Mouse (Mus musculus): ENCODE measurements around the gene Cops7b. TPM values are rescaled to one million over a fixed set of nuclear protein-coding genes. Genes with fewer than 3 reads are reported as not detected.
A peak's percentile ranks its signal among the peaks of the same experiment; 100 is the strongest.

Gene Cops7b
- polyA plus RNA-seq, 1 experiment from 2014 or later: 23.1 TPM

DNA sequence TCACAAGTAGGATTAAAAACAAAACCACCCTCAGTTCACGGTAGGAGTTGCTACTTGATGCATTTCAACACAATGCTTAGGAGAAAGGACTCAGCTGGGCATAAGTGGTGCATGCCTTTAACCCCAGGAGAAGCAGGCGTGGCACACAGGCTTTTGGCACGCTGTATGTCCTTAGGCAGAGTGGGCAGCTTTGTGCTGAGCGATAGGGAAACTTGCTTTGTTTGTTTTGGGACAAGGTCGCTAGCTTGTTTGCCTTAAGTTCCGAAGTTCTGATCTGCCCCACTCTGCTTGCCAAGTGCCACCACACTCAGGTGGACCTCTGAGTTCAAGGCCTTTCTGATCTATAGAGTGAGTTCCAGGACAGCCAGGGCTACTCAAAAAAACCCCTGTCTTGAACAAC is 12.6 kb downstream of the Cops7b start:
- H3K27me3 ChIP-seq: no peaks in the 10 kb centered on the region
- no peak for TF ChIP-seq CTCF (IDR thresholded peaks at IDR 0.05)
- ChIA-PET CTCF (no interaction called here), POLR2A (no interaction called here)
- DNase-seq (ENCODE audit: low read depth, low spot score): no peak
- in situ Hi-C loops (cut with MboI; ENCODE audit: low pct_unique_long_range_greater_than_20kb): no loop called here
- no peak for ATAC-seq

DNA sequence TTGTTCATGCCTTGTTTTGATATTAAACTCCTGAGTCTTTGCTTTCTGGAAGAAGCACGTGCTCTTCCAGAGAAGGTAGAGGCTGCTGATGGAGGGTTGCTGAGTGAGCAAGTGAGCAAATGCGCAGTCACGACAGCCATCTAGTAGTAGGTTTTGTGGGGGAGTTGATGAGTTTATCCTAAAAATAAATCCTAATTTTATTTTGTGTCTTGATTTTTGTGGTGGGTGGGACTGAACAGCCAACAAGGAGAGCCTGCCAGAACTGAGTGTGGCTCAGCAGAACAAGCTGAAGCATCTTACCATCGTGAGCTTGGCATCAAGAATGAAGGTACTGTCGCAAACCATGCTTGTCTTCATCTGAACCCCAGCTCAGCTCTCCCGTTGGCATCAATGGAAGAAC is 13.8 kb downstream of the Cops7b start:
- no peaks in the 10 kb centered on the region for H3K27me3 ChIP-seq
- ChIA-PET CTCF (no interaction called here), POLR2A (no interaction called here)
- ATAC-seq (no peak), DNase-seq (ENCODE audit: low read depth, low spot score) (no peak)
- in situ Hi-C loops (cut with MboI; ENCODE audit: low pct_unique_long_range_greater_than_20kb): no loop called here
- no peak for TF ChIP-seq CTCF (IDR thresholded peaks at IDR 0.05)

DNA sequence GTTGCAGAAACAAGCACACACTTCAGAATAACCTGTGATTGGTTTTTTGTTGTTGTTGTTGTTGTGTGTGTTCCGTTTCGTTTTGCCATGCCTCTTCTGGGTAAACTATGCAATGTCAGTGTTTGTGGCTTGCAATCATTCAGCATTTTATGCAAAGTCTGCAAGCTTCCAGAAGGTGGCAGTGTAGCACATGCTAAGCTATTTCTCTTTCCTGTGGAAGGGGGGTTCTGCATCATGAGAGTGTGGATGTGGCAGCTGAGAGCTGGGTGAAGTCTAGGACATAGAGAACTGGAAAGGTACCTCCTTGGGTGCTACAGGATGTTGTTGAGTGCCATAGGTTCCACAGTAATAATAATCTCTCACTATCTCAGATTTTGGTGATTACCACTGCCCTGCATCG is 15.8 kb downstream of the Cops7b start:
- ChIA-PET POLR2A (no interaction called here), CTCF (interaction anchor here (0.9 to 1.9 kb wide), 5 partner anchors 13 to 443 kb away, joined by 3 to 8 read pairs (median 4); no protein-coding TSS in a partner anchor)
- in situ Hi-C loops (cut with MboI; ENCODE audit: low pct_unique_long_range_greater_than_20kb): no loop called here
- ATAC-seq (no peak), DNase-seq (ENCODE audit: low read depth, low spot score) (no peak)
- TF ChIP-seq CTCF (IDR thresholded peaks at IDR 0.05): peak; percentile 75
- H3K27me3 ChIP-seq: no peaks in the 10 kb centered on the region

DNA sequence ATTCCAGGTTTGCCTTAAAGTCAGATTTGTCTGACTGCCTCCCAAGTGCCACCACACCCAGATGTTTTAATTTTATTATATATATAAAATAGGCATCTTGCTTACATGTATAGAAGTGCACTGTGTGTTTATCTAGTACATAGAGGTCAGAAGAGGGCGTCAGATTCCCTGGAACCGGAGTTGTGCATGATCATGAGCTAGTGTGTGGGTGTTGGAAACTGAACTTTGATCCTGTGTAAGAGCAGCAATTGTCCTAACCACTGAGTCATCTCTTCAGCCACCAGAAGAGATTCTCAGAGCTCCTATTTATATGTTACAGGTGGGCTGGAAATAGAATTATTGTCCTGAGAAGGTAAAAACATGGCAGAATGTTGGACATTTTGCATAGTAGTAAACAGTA is 17.4 kb downstream of the Cops7b start:
- ChIA-PET CTCF (no interaction called here), POLR2A (no interaction called here)
- ATAC-seq (no peak), DNase-seq (ENCODE audit: low read depth, low spot score) (no peak)
- no peaks in the 10 kb centered on the region for H3K27me3 ChIP-seq
- no peak for TF ChIP-seq CTCF (IDR thresholded peaks at IDR 0.05)
- in situ Hi-C loops (cut with MboI; ENCODE audit: low pct_unique_long_range_greater_than_20kb): no loop called here

DNA sequence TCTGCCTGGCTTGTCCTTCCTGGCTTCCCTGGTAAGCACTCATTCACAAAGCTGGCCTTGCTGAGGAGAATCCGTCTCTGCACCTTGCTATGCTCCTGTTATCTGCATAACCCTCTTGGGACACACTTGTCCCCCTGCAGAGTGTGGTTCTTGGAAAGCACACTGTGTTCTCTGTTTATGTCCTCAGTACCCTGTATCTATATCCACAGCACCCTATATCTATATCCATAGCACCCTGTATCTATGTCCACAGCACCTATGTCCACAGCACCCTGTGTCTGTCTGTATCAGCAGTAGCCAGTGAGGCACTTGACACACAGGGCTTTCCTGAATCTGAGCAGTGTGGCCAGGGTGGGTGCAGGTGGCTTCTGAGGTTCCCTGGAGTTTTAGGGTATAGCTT is 28.2 kb downstream of the Cops7b start:
- no peak for TF ChIP-seq CTCF (IDR thresholded peaks at IDR 0.05)
- ATAC-seq (no peak), DNase-seq (ENCODE audit: low read depth, low spot score) (no peak)
- no peaks in the 10 kb centered on the region for H3K27me3 ChIP-seq
- in situ Hi-C loops (cut with MboI; ENCODE audit: low pct_unique_long_range_greater_than_20kb): loop anchor here (10.0 kb wide), 1 partner anchor 574 kb away; the partner anchor contains the start of gene Prss56
- ChIA-PET CTCF (no interaction called here), POLR2A (no interaction called here)

DNA sequence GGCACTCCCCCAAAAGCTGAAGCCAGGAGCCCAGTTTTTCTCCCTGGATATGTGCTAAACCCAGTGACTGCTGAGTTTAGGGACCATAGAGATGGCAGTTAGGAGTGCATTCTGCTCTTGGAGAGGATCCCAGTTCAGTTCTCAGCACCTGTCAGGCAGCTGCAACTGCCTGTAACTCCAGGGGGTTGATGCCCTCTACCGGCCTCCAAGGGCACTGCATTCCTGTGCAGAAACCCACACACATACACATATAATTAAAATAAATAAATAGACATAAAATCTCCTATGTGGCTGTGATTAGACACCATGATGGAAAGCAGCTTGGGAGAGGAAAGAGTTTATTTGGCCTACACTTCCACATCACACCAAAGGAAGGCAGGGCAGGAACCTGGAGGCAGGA is 29.4 kb downstream of the Cops7b start:
- no peaks in the 10 kb centered on the region for H3K27me3 ChIP-seq
- DNase-seq (ENCODE audit: low read depth, low spot score) (no peak), ATAC-seq (no peak)
- in situ Hi-C loops (cut with MboI; ENCODE audit: low pct_unique_long_range_greater_than_20kb): loop anchor here (10.0 kb wide), 1 partner anchor 573 kb away; the partner anchor contains the start of gene Prss56
- CTCF ChIA-PET: interaction anchor here (1.3 kb wide), 1 partner anchor 14 kb away, joined by 4 read pairs; no protein-coding TSS in a partner anchor
- POLR2A ChIA-PET: no interaction called here
- no peak for TF ChIP-seq CTCF (IDR thresholded peaks at IDR 0.05)

DNA sequence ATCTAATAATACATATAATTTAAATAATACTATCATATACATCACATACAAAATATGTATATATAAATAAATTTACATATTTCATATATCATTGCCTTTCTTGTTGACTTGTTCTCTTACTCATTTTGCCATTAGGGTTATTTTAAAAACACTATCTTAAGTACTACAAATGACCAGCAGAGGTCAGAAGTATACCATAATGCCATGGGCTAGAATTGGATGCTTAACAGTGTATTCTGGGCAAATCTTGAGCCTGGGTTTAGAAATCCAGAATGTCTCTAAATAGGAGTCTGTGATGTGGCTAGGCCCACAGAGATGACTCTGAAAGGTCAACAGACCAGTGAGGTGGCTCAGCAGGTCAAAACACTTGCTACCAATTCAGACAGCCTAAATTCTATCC is 31.6 kb downstream of the Cops7b start:
- CTCF ChIA-PET: no interaction called here
- POLR2A ChIA-PET: no interaction called here
- ATAC-seq: no peak
- in situ Hi-C loops (cut with MboI; ENCODE audit: low pct_unique_long_range_greater_than_20kb): loop anchor here (10.0 kb wide), 1 partner anchor 571 kb away; the partner anchor contains the start of gene Prss56
- no peaks in the 10 kb centered on the region for H3K27me3 ChIP-seq
- peak; percentile 53 for TF ChIP-seq CTCF (IDR thresholded peaks at IDR 0.05)
- no peak for DNase-seq (ENCODE audit: low read depth, low spot score)

DNA sequence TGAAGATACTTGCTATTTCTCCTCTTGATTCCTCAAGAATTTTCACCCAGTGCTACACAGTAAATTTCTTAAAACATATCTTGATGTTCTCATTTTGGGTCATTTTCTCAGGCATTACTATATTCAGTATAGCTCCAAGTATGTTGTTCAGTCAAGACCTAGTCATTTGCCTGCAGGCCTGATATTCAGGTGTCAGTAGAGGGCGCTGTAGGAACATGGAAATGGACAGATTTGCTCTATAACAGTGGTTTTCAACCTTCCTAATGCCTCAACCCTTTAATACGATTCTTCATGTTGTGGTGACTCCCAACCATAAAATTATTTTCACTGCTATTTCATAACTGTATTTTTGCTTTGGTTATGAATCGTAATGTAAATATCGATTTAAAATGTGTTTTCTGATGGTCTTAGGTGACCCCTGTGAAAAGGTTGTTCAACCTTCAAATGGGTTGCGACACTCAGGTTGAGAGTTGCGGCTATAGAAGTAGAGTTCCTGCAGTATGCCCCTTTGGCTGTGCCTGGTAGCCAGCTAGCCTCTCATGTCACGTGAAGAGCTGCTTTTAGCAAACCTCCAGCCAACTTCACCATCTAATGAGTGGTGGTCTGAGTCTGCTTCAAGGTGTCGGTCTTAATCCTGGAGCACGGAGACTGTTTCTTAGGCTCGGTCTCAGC is 35.9 kb downstream of the Cops7b start:
- ChIA-PET POLR2A (no interaction called here), CTCF (interaction anchor here (0.6 to 1.7 kb wide), 14 partner anchors 9 to 422 kb away, joined by 3 to 10 read pairs (median 4); no protein-coding TSS in a partner anchor)
- no peaks in the 10 kb centered on the region for H3K27me3 ChIP-seq
- TF ChIP-seq CTCF (IDR thresholded peaks at IDR 0.05): peak; percentile 87
- no peak for ATAC-seq
- no peak for DNase-seq (ENCODE audit: low read depth, low spot score)
- in situ Hi-C loops (cut with MboI; ENCODE audit: low pct_unique_long_range_greater_than_20kb): loop anchor here (5.0 to 10.0 kb wide), 2 partner anchors 424 to 566 kb away; partner anchors contain the start of gene Prss56

DNA sequence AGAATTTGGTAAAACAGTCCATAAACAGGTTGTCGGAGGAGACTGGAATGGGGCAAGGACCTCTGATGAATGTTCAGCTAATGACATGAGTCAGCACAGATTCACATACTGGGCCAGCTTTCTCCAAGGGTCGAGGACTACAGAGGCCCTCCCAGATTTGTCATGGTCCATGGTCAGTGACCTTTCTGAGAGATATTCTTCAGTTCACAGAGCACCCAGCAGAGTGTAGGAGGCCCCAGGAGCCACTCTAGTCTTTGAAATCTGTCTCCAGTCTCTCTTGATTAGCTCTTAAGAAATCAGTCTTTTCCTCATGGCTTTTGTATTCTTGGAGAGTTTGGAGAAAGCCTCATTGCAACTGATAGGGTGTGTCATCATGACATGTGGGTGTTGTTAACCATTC is 39.6 kb downstream of the Cops7b start:
- ChIA-PET CTCF (interaction anchor here (1.7 kb wide), 1 partner anchor 419 kb away, joined by 3 read pairs; no protein-coding TSS in a partner anchor), POLR2A (no interaction called here)
- in situ Hi-C loops (cut with MboI; ENCODE audit: low pct_unique_long_range_greater_than_20kb): no loop called here

DNA sequence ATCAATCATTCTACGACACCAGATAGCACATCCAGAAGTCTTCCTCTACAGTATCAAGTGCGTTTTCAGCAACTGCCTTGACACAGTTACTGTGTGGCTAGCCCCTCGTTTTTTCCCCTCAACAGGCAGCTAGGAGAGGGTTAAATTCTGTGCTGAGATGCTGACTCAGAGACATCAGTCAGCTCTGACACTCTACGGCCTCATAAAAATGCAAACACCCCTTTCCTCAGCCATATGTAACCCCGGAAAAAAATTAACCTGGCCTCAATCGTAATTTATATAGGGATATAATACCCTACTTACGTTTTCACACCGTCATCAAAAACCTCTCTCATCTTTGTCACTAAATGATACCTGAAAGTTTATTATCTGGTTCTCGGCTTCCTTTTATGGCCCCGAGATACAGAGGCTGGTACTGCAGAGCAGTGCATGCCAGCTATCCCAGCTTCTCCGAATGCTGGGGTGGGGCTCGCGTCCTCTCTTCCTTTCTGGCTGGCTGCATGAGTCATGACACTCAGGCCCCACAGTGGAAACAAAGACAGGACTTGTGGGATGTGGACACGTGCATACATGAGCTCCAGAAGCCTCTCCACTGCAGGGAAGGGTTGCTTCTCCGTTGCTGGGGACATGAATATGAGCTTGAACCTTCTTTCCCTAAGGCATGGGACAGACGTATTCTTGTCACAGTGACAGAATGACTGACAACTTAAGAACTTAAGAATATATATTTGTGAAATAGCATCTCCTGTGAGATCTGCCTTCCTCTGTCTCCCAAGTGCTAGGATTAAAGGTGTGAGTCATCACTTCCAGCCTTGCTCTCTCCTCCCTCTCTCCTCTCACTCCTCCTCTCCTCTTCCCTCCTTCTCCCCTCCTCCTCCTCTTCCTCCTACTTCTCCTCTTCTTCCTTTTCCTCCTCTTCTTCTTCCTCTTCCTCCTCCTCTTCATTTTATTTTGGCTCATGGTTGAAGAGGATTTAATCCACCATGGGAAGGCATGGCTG is 40.6 kb downstream of the Cops7b start:
- in situ Hi-C loops (cut with MboI; ENCODE audit: low pct_unique_long_range_greater_than_20kb): no loop called here
- CTCF ChIA-PET: no interaction called here

More for the DNA sequence above, 39.6 kb downstream of the Cops7b start:
- ATAC-seq: no peak
- no peak for TF ChIP-seq CTCF (IDR thresholded peaks at IDR 0.05)
- no peaks in the 10 kb centered on the region for H3K27me3 ChIP-seq
- DNase-seq (ENCODE audit: low read depth, low spot score): no peak

More for the DNA sequence above, 40.6 kb downstream of the Cops7b start:
- DNase-seq (ENCODE audit: low read depth, low spot score): no peak
- H3K27me3 ChIP-seq: no peaks in the 10 kb centered on the region
- TF ChIP-seq CTCF (IDR thresholded peaks at IDR 0.05): no peak
- POLR2A ChIA-PET: no interaction called here
- no peak for ATAC-seq

All from Patski (cell line).